Mouse (Mus musculus) heart, embryonic 12.5 days (tissue): ENCODE measurements around the gene Gm3033. TPM values are rescaled to one million over a fixed set of nuclear protein-coding genes. Genes with fewer than 3 reads are reported as not detected.
"Not testable (repeated sequence)": the region's sequence is repeated elsewhere in the genome, so short reads cannot be mapped to it uniquely, and the experiment has no call there.

Experiments used
- ATAC-seq: fragments of 200-750 bp; cut with Nextera tagmentation; 2 replicates; pipeline ENCODE4 v1.8.0; 2017; ENCODE audit warnings: moderate TSS enrichment, moderate library complexity; ENCODE audit not compliant: insufficient number of reproducible peaks, low FRiP score
- H3K27ac ChIP-seq: fragments of 300-500 bp; sonication (generic); 2 replicates; pipeline ENCODE4 v1.5.1; 2016; ENCODE audit warnings: mild to moderate bottlenecking, moderate library complexity; ENCODE audit not compliant: poor library complexity, severe bottlenecking
- H3K27me3 ChIP-seq: fragments of 300-500 bp; sonication (generic); replicated peaks from 2 replicates; pipeline ENCODE4 v1.6.1; 2016; ENCODE audit warnings: mild to moderate bottlenecking, moderate library complexity
- H3K36me3 ChIP-seq: fragments of 300-500 bp; sonication (generic); 2 replicates; pipeline ENCODE4 v1.6.1; 2016; ENCODE audit warnings: mild to moderate bottlenecking, moderate library complexity
- H3K4me1 ChIP-seq: fragments of 300-500 bp; sonication (generic); replicated peaks from 2 replicates; pipeline ENCODE4 v1.6.1; 2016; ENCODE audit warnings: mild to moderate bottlenecking
- H3K4me2 ChIP-seq: fragments of 300-500 bp; sonication (generic); 2 replicates; pipeline ENCODE4 v1.6.1; 2016; ENCODE audit warnings: mild to moderate bottlenecking, moderate library complexity
- H3K4me3 ChIP-seq: fragments of 300-500 bp; sonication (generic); 2 replicates; pipeline ENCODE4 v1.5.1; 2016; ENCODE audit warnings: mild to moderate bottlenecking
- H3K9ac ChIP-seq: fragments of 300-500 bp; sonication (generic); 2 replicates; pipeline ENCODE4 v1.6.1; 2016; ENCODE audit warnings: mild to moderate bottlenecking, moderate library complexity
- H3K9me3 ChIP-seq: fragments of 300-500 bp; sonication (generic); replicated peaks from 2 replicates; pipeline ENCODE4 v1.6.1; 2016; ENCODE audit warnings: mild to moderate bottlenecking, moderate library complexity
- WGBS: fragments of 180-500 bp; shearing (Covaris S2); methylation state at CpG from one replicate; pipeline ENCODE4 v1.1.7; 2016; 5-methylcytosine and 5-hydroxymethylcytosine counted together
- polyA plus RNA-seq: library from polyadenylated mRNA; unstranded; fragments of >200 nt; fragmentation: Nextera tagmentation; extraction: Ambion mirVana; gene quantifications from 2 replicates; pipeline ENCODE4 v1.2.1, GENCODE M21; 2016

Gene Gm3033
- polyA plus RNA-seq: not detected in 2 replicates

- H3K4me3 ChIP-seq, H3K9ac ChIP-seq, H3K27ac ChIP-seq, H3K4me2 ChIP-seq, H3K36me3 ChIP-seq, H3K27me3 ChIP-seq, ATAC-seq, H3K9me3 ChIP-seq, H3K4me1 ChIP-seq: not testable (repeated sequence)
- WGBS: no CpG with 5 or more reads among the region's 2 CpGs
These were observed at the start of gene Gm3033 for GRCm38 (mm10) chr14:3845945-3846344. Gene Gm3033 (plus strand): TSS chr14:3846245.

- H3K27me3 ChIP-seq, H3K4me2 ChIP-seq, H3K4me1 ChIP-seq, H3K9me3 ChIP-seq, ATAC-seq, H3K9ac ChIP-seq, H3K36me3 ChIP-seq, H3K27ac ChIP-seq, H3K4me3 ChIP-seq: not testable (repeated sequence)
- no CpG with 5 or more reads among the region's 31 CpGs for WGBS
These were observed 36.3 kb upstream of the Gm3033 start, which contains the start of gene Gm3002 for GRCm38 (mm10) chr14:3809774-3810173. Gene Gm3002 (plus strand): TSS chr14:3810074.

- ATAC-seq, H3K9ac ChIP-seq, H3K4me1 ChIP-seq, H3K4me3 ChIP-seq, H3K27ac ChIP-seq, H3K27me3 ChIP-seq, H3K36me3 ChIP-seq, H3K4me2 ChIP-seq, H3K9me3 ChIP-seq: not testable (repeated sequence)
- no CpG with 5 or more reads among the region's 1 CpGs for WGBS
These were observed 37.8 kb downstream of the Gm3033 start, which contains the start of gene Gm2916 for GRCm38 (mm10) chr14:3883872-3884271. Gene Gm2916 (plus strand): TSS chr14:3884172.

Other genes starting within 250 kb of the Gm3033 start
- gene Gm3012, start 211.7 kb upstream of the Gm3033 start, polyA plus RNA-seq: not detected in 2 replicates
- gene Gm3020, start 194.2 kb upstream of the Gm3033 start, polyA plus RNA-seq: 7.4 and 8.2 TPM in 2 replicates
- gene Gm3043, start 157.5 kb upstream of the Gm3033 start, polyA plus RNA-seq: not detected in 2 replicates
- gene Gm3002, start 36.2 kb upstream of the Gm3033 start, polyA plus RNA-seq: 3.6 and 4.1 TPM in 2 replicates
- gene Gm2916, start 37.9 kb downstream of the Gm3033 start, polyA plus RNA-seq: 0.54 TPM in 1 of 2 replicates, not detected in the other
- 0.23 and 0.32 TPM in 2 replicates for gene Gm3029, start 85.5 kb downstream of the Gm3033 start, polyA plus RNA-seq
- gene Gm3095, start 117.3 kb downstream of the Gm3033 start, polyA plus RNA-seq: 0.60 and 1.0 TPM in 2 replicates
- gene Gm3099, start 152.1 kb downstream of the Gm3033 start, polyA plus RNA-seq: not detected in 2 replicates
- 0.46 and 1.2 TPM in 2 replicates for gene Gm5796, start 177.7 kb downstream of the Gm3033 start, polyA plus RNA-seq
- not detected in 2 replicates for gene Gm3115, start 237.9 kb downstream of the Gm3033 start, polyA plus RNA-seq